Mouse (Mus musculus) ovary, postnatal 14 days (tissue): Measurements from ENCODE around the gene Ttll10.

Experiments used
- DNase-seq: peaks from one replicate; pipeline ENCODE4 v3.0.0; 2022; ENCODE audit warnings: low spot score

Gene Ttll10

DNA sequence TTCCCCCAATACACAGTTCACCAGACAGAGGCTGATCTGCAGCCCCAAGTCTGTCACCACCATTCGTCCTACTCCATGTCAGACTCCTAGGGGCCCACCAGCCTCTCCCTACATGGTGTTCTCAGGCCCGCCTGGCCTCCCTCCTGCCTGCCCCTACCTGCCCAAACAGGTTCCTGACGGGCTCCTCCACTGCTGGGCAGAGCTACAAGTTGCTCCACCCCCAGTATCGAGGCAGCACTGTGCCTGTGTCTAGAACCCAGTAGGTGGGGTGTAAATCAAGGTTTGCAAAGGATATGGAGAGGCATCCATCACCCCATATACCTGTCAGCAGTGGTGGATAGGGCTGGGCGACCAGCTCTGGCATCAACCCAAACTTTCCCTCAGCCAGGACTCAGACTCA is at the start of gene Ttll10:
TSS of gene Ttll10 (minus strand) at position 154 of the 400 bp plus-strand sequence.
- DNase-seq: peak; percentile 28

DNA sequence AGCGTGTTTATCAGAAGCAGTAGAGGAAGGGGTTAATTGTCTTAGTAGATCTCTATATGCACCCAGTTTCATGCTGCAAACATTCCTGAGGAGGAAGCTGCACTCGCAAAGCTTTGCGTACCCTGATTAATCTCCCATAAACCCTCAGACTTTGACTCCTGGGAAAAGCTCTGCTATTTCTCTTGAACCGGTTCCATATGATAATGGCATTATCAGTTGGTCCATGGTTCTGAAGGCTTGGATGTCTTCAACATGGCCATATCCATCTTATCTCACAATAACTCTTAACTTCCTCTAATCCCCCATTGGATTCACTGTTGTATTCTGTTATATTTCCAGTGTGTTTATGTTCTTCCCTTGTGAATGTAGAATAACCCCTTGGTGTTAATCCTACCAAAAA is 44.1 kb upstream of the Ttll10 start:
- DNase-seq: no peak

DNA sequence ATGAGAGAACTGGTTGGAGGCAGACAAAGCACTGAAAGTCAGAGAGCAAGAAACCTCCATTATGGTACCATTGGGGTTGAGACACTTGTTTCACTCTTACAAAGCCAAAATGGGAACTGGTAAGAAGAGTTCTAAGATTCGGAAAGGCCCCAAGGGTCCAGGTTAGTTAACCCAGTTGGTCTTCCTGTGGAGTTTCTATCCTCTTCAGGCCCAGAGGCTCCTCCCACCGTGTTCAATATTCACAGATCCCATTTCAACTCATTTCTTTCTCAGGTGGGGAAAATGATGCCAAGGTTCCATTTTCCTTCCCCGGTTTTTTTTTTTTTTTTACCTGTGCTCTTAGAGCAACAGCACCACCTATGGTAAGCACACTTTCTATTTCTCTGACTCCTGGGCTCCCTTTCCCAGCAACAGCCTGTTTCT is 42.3 kb upstream of the Ttll10 start:
- no peak for DNase-seq

DNA sequence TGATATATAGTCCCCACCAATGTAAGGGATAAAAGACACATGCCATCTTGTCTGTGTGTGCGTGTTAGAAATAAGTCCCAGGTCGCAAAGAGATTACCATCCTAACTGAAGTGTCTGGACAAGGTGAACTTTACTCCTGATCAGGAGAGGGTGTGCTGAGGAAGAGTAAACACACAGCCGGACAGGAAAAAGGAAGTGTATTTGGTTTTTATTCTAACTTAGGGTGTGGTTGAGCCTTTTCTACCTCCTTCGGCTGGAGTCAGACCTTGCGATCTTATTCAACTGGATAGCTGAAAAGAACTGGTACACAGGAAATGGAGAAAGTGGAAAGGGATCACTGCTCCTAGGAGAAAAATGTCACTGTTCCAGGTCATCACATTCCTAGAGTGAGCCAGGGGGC is 41.3 kb upstream of the Ttll10 start:
- no peak for DNase-seq

DNA sequence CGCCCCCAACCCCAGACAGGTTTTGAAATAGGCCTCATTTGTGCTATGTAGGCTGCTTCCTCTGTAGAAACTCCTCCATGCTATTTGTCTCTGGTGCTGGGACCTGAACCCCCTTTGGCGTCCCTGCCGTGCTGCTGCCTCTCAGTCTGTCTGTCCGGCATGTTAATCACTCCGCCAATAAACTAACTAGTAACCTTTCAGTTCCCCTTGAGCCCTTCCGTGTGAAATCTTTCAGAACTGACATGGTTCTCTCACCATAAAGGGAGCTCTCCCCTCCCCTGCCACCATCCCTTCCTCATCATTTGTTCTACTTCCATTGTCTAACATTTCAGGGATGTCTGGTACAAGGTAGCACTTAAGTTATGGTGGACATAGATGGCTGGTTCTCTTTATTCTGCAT is 40.2 kb upstream of the Ttll10 start:
- DNase-seq: no peak

- no peak for DNase-seq
These were observed 38.7 kb upstream of the Ttll10 start for GRCm38 (mm10) chr4:156097770-156098366.

DNA sequence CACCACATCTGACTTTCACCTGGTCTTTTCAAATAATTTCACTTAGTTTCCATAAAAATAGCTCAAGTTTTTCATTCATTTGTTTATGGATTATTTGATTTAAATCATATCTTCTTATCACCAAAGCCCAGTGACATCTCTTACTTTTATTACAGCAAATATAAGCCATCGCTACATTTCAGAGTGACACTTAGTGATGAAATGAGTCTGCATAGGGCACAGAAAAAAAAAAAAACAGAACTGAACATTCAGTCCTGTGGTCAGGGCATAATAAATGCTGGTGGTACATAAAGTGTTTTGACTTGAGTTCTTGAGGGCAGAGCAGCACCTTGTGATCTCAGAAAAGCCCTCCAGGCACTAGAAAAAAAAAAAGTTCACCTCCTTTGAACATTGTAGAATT is 37.0 kb upstream of the Ttll10 start:
- DNase-seq: no peak

DNA sequence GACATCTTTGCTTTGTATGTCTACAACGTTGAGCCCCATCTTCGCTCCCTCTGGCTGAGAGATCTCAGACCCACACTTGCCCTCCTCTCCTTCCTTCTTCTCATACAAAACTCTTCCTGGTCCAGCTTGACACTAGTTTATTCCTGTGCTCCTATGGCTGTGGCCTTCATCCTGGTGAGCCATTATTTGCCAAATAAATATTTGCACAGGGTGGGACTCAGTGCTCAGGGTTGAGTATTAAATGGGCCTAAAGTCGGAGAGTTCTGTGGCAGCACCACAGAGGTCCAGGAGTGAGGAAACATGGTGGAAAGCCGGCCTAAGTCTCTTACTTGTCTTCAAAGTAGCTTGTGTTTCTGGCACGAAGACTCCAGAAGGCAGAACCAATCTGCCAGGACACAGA is 34.5 kb upstream of the Ttll10 start:
- DNase-seq: no peak

DNA sequence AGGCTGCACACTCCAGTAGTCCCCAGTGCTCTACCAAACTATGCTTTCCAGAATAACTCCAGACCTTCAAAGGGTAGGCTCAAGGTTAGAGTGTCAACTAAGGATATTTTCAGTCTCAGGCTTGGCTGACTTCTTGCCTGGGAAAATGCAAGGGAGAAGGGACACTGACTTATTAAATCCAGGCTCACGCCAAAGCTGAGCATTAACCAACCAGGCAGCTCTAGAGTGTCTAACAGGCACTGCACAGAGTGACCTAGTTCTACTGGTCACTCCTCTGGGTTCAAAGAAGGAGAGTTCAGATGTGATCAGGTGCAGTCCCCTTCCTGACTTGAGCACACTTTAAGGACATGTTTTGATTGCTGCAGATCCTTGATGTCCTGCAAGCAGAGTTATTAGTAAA is 33.6 kb upstream of the Ttll10 start:
- DNase-seq: no peak

DNA sequence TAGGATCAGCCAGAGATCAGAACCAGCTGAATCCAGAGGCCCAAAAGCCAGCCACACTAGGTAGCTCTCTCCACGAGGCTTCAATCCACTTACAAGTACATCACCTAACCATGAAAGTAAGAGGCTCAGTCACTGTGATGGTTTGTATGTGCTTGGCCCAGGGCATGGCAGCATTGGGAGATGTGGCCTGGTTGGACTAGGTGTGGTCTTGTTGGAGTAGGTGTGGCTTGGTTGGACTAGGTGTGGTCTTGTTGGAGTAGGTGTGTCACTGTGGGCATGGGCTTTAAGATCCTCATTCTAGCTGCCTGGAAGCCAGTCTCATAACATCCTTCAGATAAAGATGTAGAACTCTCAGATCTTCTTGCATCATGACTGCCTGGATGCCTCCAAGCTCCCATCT is 32.0 kb upstream of the Ttll10 start:
- no peak for DNase-seq

DNA sequence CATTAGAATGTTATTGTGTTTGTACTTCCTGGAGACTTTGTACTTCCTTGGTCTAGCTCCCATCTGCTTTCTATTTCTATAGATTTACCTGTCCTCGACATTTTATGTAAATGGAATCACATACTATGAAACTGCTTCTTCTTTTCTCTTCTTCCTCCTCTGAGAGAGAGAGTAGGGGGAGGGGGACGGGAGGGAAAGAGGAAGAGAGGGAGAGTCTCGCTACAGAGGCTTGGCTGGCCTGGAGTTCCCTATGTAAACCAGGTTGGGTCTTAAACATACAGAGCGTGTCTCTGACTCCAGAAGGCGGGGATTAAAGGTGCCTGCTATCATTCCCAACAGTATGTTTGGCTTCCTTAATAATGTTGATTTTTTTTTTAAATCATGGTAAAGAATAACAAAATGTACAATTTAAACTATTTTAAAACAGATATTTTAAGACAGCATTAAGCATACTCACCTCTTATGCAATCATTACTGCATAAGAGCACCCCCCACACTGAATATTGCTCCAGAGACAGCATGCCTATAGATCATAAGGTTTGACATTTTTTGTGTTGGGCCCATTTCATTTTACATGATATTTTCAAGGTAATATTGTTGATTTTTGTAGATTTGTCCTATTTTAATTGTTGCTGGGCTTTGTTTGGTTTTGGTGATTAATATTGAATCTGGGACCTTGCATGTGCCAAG is 28.3 kb upstream of the Ttll10 start:
- no peak for DNase-seq

DNA sequence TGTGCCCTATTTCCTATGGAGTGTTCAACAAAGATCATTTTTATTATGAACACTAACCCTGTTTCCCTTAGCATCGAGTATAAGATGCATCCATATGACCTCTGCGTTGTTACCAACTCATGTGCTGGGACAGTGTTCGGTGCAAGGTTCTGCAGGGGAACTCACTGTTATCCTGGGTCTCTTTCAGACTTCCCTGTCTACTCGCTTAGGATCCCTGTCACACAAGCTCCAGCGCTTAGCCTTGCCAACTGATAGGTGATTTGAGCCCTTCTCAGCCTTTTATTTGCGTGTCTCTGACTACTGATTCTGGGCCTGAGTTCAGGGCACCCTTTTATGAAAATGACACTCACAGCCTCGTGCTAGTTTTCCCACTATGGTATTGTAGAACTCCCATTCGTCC is 26.0 kb upstream of the Ttll10 start:
- no peak for DNase-seq

DNA sequence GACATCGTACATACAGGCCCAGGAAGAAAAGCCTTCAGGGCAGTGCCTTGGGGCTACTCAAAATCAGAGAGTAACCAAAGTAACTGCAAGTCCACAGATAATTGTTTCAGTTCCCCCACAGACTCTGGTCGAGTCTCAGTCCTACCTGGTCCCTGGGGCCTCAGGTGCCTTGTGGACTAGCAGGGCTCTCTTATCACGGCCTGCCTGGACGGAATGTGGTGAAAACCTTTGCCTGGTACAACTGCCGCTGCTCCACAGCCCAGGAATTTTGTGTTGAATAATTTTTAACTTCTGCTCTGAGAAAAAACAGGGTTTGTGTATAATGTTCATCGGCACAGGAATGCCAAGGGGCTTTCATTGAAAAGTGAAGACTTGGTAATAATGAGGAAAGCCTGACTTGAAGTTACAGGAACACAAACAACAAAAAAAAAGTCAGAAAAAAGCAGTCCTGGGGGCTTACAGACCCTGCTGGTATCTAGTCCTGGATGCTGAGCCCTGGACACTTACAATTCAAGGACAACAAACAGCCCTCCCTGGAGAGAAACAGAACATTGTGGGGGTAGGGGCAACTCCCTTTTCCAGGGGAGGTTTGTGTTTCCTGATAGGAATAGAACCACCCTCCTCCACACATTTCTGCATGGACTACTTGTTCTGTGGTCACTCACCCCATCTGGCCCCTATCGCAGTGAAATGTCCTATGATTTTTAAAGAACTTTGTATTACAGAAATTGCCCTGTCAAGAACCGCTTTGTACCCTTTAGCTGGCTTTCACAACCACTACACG is 25.1 kb upstream of the Ttll10 start:
- DNase-seq: no peak

GRCm38 (mm10) chr4:156083348-156083747 is 24.1 kb upstream of the Ttll10 start:
- peak; percentile 53 for DNase-seq

DNA sequence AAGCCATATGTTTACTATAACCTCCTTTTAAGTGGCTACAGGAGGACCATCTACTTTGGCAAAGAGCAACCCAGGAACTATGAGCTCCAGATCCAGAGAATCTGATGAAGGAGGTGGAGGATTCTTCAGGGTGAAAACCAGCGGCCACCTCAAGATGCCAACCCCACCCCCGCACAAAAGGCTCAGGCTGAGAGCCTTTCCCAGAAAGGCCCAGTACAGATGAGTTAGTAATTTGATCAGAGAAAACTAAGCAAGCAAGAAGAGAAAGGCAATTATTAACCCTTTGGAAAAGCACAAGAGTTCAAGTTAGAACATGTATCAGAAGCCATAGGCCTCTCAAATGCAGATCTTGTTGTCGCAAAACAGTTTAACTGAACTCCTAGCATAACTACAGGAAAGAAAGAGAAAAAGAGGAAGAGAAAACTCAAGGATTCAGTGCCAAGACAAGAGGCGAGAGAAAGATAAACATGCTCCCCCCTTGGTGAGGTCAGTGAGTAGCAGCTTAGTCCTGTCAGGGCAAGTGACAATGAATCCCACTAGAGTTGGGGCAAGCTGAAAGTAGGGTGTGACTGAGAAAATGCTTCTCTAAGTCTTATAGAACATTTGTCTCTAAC is 23.5 kb upstream of the Ttll10 start:
- DNase-seq: no peak

DNA sequence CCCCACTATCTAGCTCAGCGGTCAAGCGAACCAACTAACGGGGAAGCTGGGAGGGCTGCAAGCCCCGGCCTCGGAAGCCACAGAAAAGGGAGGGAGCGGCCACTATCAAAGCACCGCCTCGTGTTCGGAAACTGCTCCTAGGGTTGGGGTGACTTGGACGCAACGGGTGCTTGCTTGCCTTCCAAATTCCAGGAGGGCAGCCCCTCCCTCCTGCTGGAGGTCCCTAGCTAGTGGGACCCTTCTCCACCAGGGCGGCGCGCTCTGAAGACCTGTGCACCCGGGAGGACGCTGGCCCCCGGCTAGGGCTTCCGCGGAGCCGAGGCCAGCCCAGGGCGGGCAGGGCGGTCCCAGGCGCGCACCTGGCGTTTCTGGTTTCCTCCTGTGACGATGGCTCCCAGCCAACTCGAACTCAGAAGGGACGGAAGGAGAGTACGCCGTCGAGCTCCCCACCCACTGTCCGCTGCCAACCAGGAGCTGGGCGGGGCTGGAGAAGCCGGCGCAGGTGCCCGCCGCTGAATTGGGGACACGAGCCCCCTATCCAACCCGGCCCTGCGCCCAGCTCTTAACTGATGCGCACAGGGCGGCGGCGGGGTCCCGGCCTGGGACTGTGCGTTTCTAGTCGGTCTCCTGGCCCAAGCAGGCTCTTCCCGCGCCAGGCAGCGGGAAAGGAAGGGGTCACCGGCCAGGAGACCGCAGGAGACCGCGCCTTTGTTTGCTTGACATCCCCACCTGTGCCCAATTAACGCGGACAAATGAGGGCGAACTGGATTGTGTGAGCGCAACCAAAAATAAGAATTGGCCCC is 18.5 kb upstream of the Ttll10 start:
- peak; percentile 50 for DNase-seq

DNA sequence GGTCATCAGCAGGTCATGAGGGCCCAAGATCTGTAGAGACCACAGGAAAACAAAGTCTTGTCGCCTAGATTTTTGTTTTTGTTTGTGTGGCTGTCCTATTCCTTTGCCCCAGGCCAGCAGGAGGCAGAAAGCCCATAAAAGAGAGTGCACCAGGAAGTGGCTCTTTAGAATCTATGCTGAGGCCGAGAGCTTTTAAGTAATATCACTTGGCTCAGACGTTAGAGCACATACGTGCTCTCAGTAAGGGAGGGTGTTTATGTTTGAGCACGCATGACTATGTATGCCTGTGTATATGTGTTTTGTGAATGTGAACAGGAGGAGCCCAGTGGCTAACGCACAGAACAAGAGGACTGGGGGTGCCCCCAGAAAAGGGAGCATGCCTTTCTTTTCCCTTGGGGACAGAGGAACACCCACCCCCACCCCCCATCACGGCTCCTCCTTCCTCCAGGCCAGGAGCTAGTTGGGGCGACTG is 17.7 kb upstream of the Ttll10 start:
- no peak for DNase-seq

- no peak for DNase-seq
These were observed 11.5 kb upstream of the Ttll10 start for GRCm38 (mm10) chr4:156070716-156071115.

GRCm38 (mm10) chr4:156070276-156070675 is 11.1 kb upstream of the Ttll10 start:
- DNase-seq: no peak

DNA sequence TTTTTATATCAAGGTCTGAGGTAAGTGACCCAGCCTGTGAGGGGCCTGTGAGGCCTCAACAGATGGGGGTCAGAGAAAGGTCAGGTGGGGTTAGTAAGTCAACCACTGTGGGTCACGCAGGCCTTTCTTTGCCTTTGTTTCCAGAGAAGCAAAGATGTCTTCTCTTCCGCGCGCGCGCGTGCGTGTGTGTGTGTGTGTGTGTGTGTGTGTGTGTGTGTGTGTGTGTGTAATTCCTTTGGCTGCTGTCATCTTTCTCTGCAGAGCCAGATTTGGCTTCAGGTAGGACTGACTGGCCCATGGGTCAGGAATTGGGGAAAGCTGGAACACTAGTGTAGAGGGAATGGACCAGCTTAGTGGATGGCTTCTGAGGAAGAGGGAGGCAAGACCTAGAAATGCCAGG is 10.5 kb upstream of the Ttll10 start:
- no peak for DNase-seq

DNA sequence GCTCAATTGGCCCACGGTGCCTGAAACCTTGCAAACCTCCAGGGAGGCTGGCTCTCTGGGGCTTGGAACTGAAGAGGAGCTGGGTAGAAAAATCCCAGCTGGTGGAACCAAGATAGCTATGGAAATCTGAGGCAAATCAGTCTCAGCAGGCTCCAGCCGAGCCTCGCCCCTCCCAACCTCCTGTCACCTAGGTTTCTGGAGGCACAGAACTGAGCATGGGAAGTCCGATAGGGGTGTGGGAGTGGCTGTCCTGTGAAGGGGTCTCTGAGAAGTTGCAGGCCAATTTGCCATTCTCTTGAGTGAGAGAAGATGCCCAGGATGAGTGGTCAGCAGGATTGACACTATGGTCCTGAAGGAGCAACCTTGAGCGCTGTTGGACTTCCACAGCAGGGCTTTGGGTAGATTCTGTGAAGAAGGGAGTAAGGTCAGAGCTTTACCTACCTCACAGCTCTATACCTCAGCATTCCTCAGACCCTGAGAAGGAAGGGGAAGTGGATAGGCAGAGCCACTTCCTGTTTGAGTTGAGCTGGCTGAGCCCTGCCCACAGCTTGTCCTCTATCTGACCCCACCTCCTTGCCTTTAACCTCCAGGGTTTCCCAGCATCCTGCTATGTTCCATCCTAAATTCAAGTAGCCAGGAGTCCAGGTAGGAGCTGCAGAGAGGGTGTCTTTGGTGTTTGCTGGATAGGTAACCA is 8.2 kb upstream of the Ttll10 start:
- DNase-seq: no peak
